Mouse (Mus musculus): ENCODE data around the gene Abcc4.

DNA sequence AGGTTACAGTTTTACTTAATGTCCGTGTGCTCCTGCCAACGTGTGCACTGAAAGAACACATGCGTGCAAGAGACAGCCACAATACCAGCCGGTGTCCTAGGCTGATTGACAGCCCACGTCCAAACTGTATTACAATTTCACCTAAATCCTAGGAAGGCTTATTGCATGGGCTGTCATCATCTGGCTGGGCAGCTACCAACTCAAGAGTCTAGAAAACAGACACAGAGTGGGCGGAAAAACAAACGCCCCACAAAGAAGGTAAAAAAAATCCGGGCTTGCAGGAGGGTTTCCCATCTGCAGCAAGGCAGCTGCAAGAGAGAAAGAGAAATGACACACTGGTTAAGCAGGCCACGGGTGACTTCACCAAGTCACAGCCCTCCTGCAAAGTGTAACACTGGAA, 2.7 kb downstream of the Abcc4 start:
- TF ChIP-seq CTCF (IDR thresholded peaks at IDR 0.05; ENCODE audit: borderline replicate concordance, insufficient read depth, low read depth, low read length) (no peak), POLR2A (IDR thresholded peaks at IDR 0.05; ENCODE audit: borderline replicate concordance, insufficient read depth, low read length) (no peak)

Measured in cerebellum, adult 2 months (tissue).